Mouse (Mus musculus) ES-E14 (cell line): ENCODE data around the gene Neurod1.

Experiments
- ZC3H11A ChIP-seq: IDR thresholded peaks from 2 replicates; pipeline ENCODE4 v1.6.1; 2012; ENCODE audit warnings: low read depth, mild to moderate bottlenecking, inconsistent platforms, low read length, borderline replicate concordance
- ZNF384 ChIP-seq: IDR thresholded peaks from 2 replicates; pipeline ENCODE4 v1.6.1; 2012; ENCODE audit warnings: low read depth, low read length, inconsistent platforms

GRCm38 (mm10) chr2:79428022-79428421 lies 28.5 kb downstream of the Neurod1 start:
- TF ChIP-seq ZC3H11A, result no peak
- no peak for TF ChIP-seq ZNF384
